Mouse (Mus musculus): Measurements from ENCODE around the gene Fezf2. TPM values are rescaled to one million over a fixed set of nuclear protein-coding genes. Genes with fewer than 3 reads are reported as not detected.
A peak's percentile ranks its signal among the peaks of the same experiment; 100 is the strongest.

The Fezf2 gene
- polyA plus RNA-seq, 1 experiment from 2014 or later = not detected

GRCm38 (mm10) chr14:12344061-12344745 is 3.8 kb downstream of the Fezf2 start:
- 5% methylated on average over 24 of the region's 24 CpGs for WGBS
- peaks cover 3% of the 10 kb centered on the region; the same call in 1 of the 2 replicates for H3K4me1 ChIP-seq (ENCODE audit: control insufficient read depth, insufficient read depth, low read length)
- H3K4me3 ChIP-seq (ENCODE audit: low read length) = peak overlapping the region; percentile 8; the same call in 1 of the 2 replicates
- H3K27me3 ChIP-seq (replicated peaks; ENCODE audit: control insufficient read depth, insufficient read depth, low read length) = peaks cover 96% of the 10 kb centered on the region
- H3K9ac ChIP-seq (ENCODE audit: low read depth, low read length) = no peak overlapping the region
- no peaks in the 10 kb centered on the region for H3K36me3 ChIP-seq (ENCODE audit: control insufficient read depth, insufficient read depth, low read length)
- 0 out of 2 replicates have a peak overlapping the region, but pooled peaks have one; percentile 7 for H3K4me2 ChIP-seq (ENCODE audit: low read depth, low read length)
- H3K9me3 ChIP-seq (ENCODE audit: control insufficient read depth, low read length) = no peaks in the 10 kb centered on the region
- ATAC-seq = no peak
- H3K27ac ChIP-seq (ENCODE audit: low read length) = no peak overlapping the region

- Histone ChIP-seq H3K36me3 (ENCODE audit: control insufficient read depth, insufficient read depth, low read length) (no peaks in the 10 kb centered on the region), H3K4me3 (ENCODE audit: low read length) (no peak overlapping the region), H3K27me3 (replicated peaks; ENCODE audit: control insufficient read depth, insufficient read depth, low read length) (peaks cover 94% of the 10 kb centered on the region), H3K27ac (ENCODE audit: low read length) (no peak overlapping the region), H3K4me1 (ENCODE audit: control insufficient read depth, insufficient read depth, low read length) (peaks cover 3% of the 10 kb centered on the region; the same call in 1 of the 2 replicates), H3K9ac (ENCODE audit: low read depth, low read length) (no peak overlapping the region), H3K9me3 (ENCODE audit: control insufficient read depth, low read length) (no peaks in the 10 kb centered on the region), H3K4me2 (ENCODE audit: low read depth, low read length) (no peak overlapping the region)
- ATAC-seq = no peak
- WGBS = 1% methylated on average over 20 of the region's 20 CpGs
Observed at GRCm38 (mm10) chr14:12343451-12343941, 4.5 kb downstream of the Fezf2 start.

GRCm38 (mm10) chr14:12342458-12343131 is 5.4 kb downstream of the Fezf2 start:
- H3K4me3 ChIP-seq (ENCODE audit: low read length) = no peak overlapping the region
- no peak for ATAC-seq
- 2% methylated on average over 23 of the region's 23 CpGs for WGBS
- H3K9me3 ChIP-seq (ENCODE audit: control insufficient read depth, low read length) = no peaks in the 10 kb centered on the region
- peaks cover 95% of the 10 kb centered on the region for H3K27me3 ChIP-seq (replicated peaks; ENCODE audit: control insufficient read depth, insufficient read depth, low read length)
- H3K36me3 ChIP-seq (ENCODE audit: control insufficient read depth, insufficient read depth, low read length) = no peaks in the 10 kb centered on the region
- H3K4me2 ChIP-seq (ENCODE audit: low read depth, low read length) = no peak overlapping the region
- H3K4me1 ChIP-seq (ENCODE audit: control insufficient read depth, insufficient read depth, low read length) = peaks cover 3% of the 10 kb centered on the region; the same call in 1 of the 2 replicates
- no peak overlapping the region for H3K27ac ChIP-seq (ENCODE audit: low read length)
- no peak overlapping the region for H3K9ac ChIP-seq (ENCODE audit: low read depth, low read length)

- Histone ChIP-seq H3K27ac (ENCODE audit: low read length) (no peak overlapping the region), H3K4me3 (ENCODE audit: low read length) (no peak overlapping the region), H3K4me2 (ENCODE audit: low read depth, low read length) (no peak overlapping the region), H3K4me1 (ENCODE audit: control insufficient read depth, insufficient read depth, low read length) (peaks cover 3% of the 10 kb centered on the region; the same call in 1 of the 2 replicates), H3K9me3 (ENCODE audit: control insufficient read depth, low read length) (no peaks in the 10 kb centered on the region), H3K27me3 (replicated peaks; ENCODE audit: control insufficient read depth, insufficient read depth, low read length) (peaks cover 93% of the 10 kb centered on the region), H3K36me3 (ENCODE audit: control insufficient read depth, insufficient read depth, low read length) (no peaks in the 10 kb centered on the region), H3K9ac (ENCODE audit: low read depth, low read length) (no peak overlapping the region)
- ATAC-seq = no peak
- 5% methylated on average over 24 of the region's 24 CpGs for WGBS
Observed at GRCm38 (mm10) chr14:12341789-12342457, 6.1 kb downstream of the Fezf2 start.

- Histone ChIP-seq H3K4me2 (ENCODE audit: low read depth, low read length) (0 out of 2 replicates have a peak overlapping the region, but pooled peaks have one; percentile 19), H3K27ac (ENCODE audit: low read length) (no peak overlapping the region), H3K36me3 (ENCODE audit: control insufficient read depth, insufficient read depth, low read length) (no peaks in the 10 kb centered on the region), H3K4me1 (ENCODE audit: control insufficient read depth, insufficient read depth, low read length) (peaks cover 3% of the 10 kb centered on the region; the same call in 1 of the 2 replicates), H3K9ac (ENCODE audit: low read depth, low read length) (no peak overlapping the region), H3K4me3 (ENCODE audit: low read length) (peak overlapping the region; percentile 11; the same call in 1 of the 2 replicates), H3K9me3 (ENCODE audit: control insufficient read depth, low read length) (no peaks in the 10 kb centered on the region), H3K27me3 (replicated peaks; ENCODE audit: control insufficient read depth, insufficient read depth, low read length) (peaks cover 87% of the 10 kb centered on the region)
- peak; percentile 50; the same call in 1 of the 2 replicates for ATAC-seq
- under 1% methylated on average over 42 of the region's 42 CpGs for WGBS
Observed at GRCm38 (mm10) chr14:12341075-12341788, 6.8 kb downstream of the Fezf2 start.

GRCm38 (mm10) chr14:12340238-12341074 is 7.5 kb downstream of the Fezf2 start:
- H3K4me2 ChIP-seq (ENCODE audit: low read depth, low read length) = no peak overlapping the region
- peaks cover 87% of the 10 kb centered on the region for H3K27me3 ChIP-seq (replicated peaks; ENCODE audit: control insufficient read depth, insufficient read depth, low read length)
- peak overlapping the region; percentile 11; the same call in 1 of the 2 replicates for H3K4me3 ChIP-seq (ENCODE audit: low read length)

DNA sequence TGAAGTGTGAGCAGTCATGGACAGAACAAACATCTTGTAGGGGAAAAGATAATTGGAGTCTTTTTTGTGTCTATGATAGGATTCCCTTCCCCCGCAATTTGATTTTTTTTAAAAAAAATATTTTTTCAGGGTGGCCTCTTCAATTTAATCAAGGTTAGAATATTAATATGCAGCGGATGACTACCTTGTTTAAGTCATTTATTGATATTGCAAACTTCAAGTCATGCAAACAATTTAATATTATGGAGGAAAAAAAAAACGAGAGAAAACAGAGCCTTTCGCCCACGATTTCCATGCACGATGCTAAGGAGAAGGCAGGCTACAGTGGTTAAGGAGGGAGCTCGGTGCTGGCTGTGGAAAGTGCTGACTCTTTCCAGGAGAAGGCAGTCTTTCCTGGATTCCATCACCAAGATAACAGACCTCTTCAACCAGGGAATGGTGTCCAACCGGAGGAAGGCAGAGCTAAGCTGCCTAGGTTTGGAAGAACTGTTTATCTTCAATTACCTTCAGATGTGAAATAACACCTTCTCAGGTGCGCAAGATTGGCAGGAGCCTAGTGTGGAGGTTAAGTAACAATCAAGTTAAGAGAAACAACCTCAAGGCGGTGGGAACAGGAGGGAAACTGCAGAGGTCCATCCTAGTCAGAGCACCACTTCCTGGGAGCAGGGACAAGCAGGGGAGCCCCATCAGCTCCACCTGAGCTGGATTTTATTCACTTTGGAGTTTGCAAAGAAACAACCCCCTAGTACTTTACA is 9.0 kb downstream of the Fezf2 start:
- H3K4me2 ChIP-seq (ENCODE audit: low read depth, low read length) = no peak overlapping the region
- H3K36me3 ChIP-seq (ENCODE audit: control insufficient read depth, insufficient read depth, low read length) = no peaks in the 10 kb centered on the region
- H3K4me1 ChIP-seq (ENCODE audit: control insufficient read depth, insufficient read depth, low read length) = 0 out of 2 replicates have a peak, but pooled peaks cover 3% of the 10 kb centered on the region
- no peak overlapping the region for H3K27ac ChIP-seq (ENCODE audit: low read length)
- ATAC-seq = no peak
- H3K9me3 ChIP-seq (ENCODE audit: control insufficient read depth, low read length) = no peaks in the 10 kb centered on the region
- H3K9ac ChIP-seq (ENCODE audit: low read depth, low read length) = no peak overlapping the region
- no peak overlapping the region for H3K4me3 ChIP-seq (ENCODE audit: low read length)
- H3K27me3 ChIP-seq (replicated peaks; ENCODE audit: control insufficient read depth, insufficient read depth, low read length) = peaks cover 80% of the 10 kb centered on the region
- 3% methylated on average over 10 of the region's 10 CpGs for WGBS

More at GRCm38 (mm10) chr14:12340238-12341074, 7.5 kb downstream of the Fezf2 start:
- H3K9ac ChIP-seq (ENCODE audit: low read depth, low read length) = no peak overlapping the region
- H3K9me3 ChIP-seq (ENCODE audit: control insufficient read depth, low read length) = no peaks in the 10 kb centered on the region
- ATAC-seq = no peak
- H3K4me1 ChIP-seq (ENCODE audit: control insufficient read depth, insufficient read depth, low read length) = peaks cover 3% of the 10 kb centered on the region; the same call in 1 of the 2 replicates
- no peak overlapping the region for H3K27ac ChIP-seq (ENCODE audit: low read length)
- H3K36me3 ChIP-seq (ENCODE audit: control insufficient read depth, insufficient read depth, low read length) = no peaks in the 10 kb centered on the region
- under 1% methylated on average over 19 of the region's 19 CpGs for WGBS

Data from intestine, embryonic 16.5 days (tissue).